Mouse (Mus musculus): Measurements from ENCODE around the gene Gpr146. TPM values are rescaled to one million over a fixed set of nuclear protein-coding genes. Genes with fewer than 3 reads are reported as not detected.
"Not testable (repeated sequence)": the region's sequence is repeated elsewhere in the genome, so short reads cannot be mapped to it uniquely, and the experiment has no call there.

Gene Gpr146
- total RNA-seq, 2 experiments from 2014 or later, result 8.8 to 10.2 TPM

- peak; percentile 94 to 97 for DNase-seq (ENCODE audit: low spot score in 2 of 2)
Observed at GRCm38 (mm10) chr5:139380385-139381248, 3.1 kb downstream of the Gpr146 start.

GRCm38 (mm10) chr5:139381586-139382513 lies 4.4 kb downstream of the Gpr146 start:
- DNase-seq (ENCODE audit: low spot score in 2 of 2), result no peak

DNA sequence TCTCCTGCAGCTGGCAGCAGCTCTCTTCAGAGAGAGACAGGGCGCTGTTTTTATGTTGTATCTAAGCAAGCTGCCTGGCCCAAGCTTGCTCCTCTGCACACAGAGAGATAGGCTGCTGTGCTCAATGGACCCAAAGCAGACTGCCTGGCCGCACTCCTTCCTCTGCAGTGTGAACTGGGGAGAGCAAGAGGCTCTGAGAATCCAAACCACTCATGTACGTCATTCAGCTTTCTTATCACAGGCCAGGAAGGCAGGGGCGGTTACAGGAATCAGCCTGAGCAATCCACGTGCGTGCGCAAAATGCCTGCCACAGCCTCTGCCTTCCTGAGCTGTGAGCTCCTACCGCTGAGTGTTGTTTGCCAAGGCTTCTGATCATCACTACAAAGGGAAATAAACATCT lies 5.3 kb downstream of the Gpr146 start:
- no peak for DNase-seq (ENCODE audit: low spot score in 2 of 2)

DNA sequence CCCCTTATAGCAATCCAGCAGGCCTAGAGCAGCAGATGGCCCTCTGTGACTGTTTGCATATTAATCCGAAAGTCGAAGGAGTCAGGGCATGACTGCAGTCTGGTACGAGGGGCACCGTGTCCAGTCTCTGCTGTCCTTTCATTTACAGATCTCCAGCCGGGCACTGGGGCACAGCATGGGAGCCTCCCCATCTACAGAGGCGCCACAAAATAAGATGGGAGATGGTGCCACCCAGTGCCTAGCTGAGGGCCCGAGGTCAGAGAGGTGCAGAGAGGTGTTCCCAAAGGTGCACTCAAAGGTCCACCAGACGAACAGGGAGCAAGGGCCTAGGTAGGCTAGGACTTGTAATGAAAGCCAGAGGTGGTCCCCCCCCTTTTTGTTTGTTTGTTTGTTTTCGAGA lies 5.7 kb downstream of the Gpr146 start:
- DNase-seq (ENCODE audit: low spot score in 2 of 2), result no peak

GRCm38 (mm10) chr5:139384531-139384930 lies 7.0 kb downstream of the Gpr146 start:
- DNase-seq (ENCODE audit: low spot score in 2 of 2), result no peak

- no peak for DNase-seq (ENCODE audit: low spot score in 2 of 2)
Observed at GRCm38 (mm10) chr5:139386047-139386446, 8.6 kb downstream of the Gpr146 start.

DNA sequence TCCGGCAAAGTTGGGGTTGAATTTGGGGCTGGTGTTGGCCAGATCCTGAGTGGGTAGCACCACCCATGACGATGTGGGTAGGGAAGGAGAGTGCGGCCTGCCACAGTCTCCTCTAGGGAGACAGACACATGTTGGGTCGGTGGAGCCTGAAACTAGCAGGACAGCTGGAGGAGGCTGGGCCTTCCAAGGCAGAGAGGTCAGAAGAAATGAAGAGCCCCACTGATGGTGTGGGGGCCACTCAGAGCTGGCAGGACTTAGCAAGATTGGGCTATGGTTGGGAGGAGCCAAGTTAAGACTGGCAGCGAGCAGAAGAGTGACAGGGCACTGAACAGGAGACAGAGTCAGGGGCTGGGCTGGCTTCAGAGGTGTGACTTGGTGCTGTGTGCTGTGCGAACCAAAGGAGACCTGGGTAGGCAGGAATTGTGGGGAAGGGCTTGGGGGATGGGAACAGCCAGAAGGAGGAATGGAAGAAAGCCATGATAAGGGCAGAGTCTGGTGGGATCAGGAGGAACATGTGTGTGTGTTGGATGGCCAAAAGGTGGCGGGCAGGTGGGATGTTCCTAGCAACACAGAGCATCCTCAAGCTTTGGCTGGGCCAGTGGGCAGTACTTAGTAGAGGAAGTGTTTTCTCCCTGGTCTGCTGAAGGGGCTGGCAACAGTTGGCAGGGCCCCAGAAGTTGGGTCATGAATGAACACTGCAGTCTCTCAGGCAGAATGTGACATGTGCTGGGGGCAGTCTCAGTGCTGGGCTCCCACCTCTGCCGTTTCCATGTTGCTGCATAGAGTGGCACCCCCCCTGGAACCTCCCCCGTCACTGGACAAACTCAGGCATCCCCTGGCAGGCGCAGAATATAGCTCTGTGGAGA lies 10.1 kb downstream of the Gpr146 start:
- peak in 1 of 2 experiments; percentile 51 for DNase-seq (ENCODE audit: low spot score in 2 of 2)

DNA sequence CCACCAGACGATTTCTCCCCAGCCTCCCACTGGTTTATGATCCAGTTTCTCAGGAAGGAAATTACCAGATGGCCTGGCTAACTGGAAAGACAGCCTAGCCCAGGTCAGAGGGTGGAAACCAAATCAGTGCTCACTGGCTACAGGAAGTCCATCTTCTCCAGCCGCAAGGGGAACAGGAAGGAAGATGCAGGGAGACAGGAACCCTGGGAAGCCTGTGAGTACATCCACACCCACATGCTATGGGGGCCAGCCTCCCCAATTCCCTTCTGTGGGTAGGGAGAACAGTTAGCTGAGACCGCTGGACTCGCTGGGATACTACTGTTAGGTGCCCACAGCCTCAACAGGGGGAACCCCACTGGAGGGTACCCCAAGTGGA lies 10.7 kb downstream of the Gpr146 start:
- no peak for DNase-seq (ENCODE audit: low spot score in 2 of 2)

DNA sequence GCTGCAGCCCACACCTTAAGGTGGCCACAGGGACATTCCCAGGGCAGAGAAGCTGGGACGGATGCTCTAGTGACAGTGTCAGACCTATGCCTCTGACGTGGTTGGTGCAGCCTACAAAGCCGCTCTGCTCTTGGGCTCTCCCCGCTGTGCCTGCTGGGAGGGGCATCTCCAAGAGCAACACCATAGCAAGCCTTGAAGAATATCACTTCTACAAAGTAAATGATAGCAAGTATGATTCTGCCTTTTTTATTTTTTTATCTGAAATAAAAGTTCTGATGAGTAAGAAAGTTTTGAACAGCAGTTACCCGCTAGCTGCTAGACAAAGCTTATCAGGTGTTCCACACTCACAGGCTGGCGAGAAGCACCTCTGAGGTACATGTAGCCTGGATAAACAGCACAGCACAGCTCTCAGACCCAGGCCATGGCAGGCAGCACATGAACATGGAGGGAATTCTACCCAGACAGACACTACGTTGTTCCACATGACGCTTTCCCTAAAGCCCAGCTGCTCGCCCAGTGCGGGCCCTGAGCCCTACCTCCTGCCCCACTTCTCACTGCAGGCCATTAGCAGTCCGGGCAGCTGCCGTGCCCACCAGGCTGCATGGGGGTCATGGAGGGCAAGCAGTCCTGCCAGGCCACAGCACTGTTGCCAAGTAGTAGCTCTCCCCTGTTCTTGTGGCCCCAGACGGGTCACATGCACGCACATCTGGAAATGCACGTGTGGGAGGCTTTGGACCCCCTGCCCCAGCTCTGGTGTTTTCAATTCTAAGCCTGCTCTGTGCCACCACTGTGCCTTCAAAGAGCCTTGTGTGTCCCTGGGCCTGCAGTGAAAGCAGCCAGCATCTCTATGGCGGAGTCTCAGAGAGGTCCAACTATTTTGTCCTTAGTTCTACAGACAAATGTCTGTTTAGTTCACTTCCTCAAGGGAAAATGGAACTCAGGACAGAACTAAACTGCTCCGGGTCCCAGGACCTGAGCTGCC lies 11.5 kb downstream of the Gpr146 start:
- DNase-seq (ENCODE audit: low spot score in 2 of 2), result peak in 1 of 2 experiments; percentile 59

GRCm38 (mm10) chr5:139389676-139390061 lies 12.2 kb downstream of the Gpr146 start:
- DNase-seq (ENCODE audit: low spot score in 2 of 2), result peak; percentile 43 to 66

DNA sequence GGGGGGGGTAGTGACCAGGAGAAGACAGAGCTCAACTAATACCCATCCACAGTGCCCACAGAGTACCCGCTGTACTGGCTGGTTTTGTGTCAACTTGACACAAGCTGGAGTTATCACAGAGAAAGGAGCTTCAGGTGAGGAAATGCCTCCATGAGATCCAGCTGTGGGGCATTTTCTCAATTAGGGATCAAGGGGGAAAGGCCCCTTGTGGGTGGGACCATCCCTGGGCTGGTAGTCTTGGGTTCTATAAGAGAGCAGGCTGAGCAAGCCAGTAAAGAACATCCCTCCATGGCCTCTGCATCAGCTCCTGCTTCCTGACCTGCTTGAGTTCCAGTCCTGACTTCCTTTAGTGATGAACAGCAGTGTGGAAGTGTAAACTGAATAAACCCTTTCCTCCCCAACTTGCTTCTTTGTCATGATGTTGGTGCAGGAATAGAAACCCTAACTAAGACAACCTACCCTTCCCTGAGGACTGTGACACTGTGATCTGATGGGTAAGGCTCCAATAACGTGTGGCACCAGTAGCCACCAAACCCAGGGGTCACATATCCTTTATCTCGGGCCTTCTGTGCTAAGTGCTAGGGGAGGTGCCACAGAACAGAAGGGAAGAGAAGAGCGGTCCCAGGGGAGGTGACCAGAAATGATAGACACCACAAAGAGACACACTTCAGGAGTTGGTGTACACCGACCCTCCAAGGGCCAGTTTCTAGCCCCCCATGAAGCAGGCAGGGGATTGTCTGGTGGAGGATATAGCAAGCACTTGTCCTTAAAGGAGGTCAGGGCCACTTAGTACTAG lies 13.0 kb downstream of the Gpr146 start:
- not testable (repeated sequence) for DNase-seq (ENCODE audit: low spot score in 2 of 2)

DNA sequence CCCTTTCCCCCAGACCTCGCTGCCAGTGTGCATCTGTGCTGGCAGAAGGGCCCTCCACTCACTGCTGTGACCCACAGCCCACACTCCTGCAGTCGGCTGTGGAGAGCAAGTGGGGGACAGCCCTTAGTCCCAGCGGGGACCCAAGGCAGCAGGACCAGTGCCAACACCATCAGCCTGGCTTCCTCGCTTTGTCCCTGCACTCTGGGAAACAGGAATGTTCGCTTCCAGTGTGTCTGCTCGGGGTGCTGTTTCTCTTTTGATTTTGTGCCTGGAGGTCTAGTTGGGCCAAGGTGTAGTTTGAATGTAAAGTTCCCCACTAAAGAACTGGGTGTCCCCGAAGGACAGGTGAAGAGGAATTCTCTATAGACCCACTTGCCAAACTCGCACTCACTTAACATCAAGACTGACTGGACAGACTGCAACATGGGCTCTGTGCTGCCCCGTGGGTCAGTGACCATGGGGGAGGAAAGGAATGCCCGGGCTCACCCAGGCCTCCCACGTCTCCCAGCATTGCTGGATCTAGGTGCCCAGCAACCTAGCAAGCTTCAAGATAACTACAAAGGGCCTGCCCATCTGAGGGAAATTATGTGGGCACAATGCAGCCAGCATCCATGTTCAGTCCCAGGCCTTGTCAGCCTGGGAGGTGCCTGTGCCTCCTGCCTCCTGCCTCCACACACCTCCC lies 14.0 kb downstream of the Gpr146 start:
- DNase-seq (ENCODE audit: low spot score in 2 of 2), result no peak

DNA sequence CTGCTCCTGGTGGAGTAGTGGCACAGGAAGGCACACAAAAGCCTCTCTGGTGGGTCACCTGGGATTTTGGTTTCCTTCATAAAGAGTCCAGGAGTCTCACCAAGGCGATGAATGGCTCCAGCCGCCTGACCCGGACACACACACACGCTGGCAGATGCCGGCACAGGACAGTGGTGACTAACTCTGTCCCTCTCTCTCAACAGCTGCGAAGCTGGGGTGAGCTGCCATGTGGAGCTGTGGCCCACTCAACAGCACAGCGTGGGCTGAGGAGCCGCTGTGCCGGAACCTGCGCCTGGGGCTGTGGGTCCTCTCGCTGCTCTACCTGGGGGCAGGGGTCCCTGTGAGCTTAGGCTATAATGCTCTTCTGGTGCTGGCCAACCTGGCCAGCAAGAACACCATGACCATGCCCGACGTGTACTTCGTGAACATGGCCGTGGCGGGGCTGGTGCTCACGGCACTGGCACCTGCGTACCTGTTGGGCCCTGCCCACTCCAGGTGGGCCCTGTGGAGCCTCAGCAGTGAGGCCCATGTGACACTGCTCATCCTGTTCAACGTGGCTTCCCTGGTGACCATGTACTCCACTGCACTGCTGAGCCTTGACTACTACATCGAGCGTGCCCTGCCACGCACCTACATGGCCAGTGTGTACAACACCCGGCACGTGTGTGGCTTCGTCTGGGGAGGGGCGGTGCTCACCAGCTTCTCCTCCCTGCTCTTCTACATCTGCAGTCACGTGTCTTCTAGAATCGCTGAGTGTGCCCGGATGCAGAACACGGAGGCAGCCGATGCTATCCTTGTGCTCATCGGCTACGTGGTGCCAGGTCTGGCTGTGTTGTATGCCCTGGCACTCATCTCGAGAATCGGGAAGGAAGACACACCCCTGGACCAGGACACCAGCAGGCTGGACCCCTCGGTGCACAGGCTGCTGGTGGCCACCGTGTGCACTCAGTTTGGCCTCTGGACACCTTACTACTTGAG lies 15.0 kb downstream of the Gpr146 start:
- DNase-seq (ENCODE audit: low spot score in 2 of 2), result no peak

DNA sequence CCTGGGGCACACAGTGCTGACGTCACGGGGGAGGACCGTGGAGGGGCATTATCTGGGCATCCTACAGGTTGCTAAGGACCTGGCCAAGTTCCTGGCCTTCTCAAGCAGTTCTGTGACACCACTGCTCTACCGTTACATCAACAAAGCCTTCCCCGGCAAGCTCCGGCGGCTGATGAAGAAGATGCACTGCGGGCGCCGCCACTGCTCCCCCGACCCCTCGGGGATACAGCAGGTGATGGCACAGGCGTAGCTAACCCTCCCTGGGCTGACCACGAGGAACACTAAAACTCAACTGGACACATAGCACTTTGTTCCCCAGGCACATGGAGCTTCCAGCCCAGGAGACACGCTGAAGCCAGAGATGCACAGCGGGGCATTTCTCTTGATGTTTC lies 15.7 kb downstream of the Gpr146 start:
- no peak for DNase-seq (ENCODE audit: low spot score in 2 of 2)

DNA sequence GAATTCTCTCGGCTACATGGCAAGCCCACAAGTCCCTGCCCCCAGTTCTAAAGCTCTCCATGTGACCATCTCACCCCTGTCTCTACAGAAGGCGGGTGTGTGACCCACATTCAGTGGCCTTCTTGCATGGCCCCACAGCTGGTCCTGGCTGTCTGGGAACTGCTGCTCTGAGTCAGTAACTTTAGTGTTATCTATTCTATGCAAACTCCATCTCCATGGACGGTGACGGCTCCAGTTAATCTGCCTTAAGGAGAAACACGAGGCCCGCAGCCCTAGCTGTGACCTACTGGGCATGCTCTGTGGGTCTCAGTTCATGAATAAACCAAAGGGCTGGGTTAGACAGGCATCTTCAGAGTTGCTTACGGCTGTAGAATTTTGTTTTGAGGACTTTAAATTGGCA lies 16.9 kb downstream of the Gpr146 start:
- DNase-seq (ENCODE audit: low spot score in 2 of 2), result no peak

GRCm38 (mm10) chr5:139395528-139395927 lies 18.0 kb downstream of the Gpr146 start:
- DNase-seq (ENCODE audit: low spot score in 2 of 2), result no peak

DNA sequence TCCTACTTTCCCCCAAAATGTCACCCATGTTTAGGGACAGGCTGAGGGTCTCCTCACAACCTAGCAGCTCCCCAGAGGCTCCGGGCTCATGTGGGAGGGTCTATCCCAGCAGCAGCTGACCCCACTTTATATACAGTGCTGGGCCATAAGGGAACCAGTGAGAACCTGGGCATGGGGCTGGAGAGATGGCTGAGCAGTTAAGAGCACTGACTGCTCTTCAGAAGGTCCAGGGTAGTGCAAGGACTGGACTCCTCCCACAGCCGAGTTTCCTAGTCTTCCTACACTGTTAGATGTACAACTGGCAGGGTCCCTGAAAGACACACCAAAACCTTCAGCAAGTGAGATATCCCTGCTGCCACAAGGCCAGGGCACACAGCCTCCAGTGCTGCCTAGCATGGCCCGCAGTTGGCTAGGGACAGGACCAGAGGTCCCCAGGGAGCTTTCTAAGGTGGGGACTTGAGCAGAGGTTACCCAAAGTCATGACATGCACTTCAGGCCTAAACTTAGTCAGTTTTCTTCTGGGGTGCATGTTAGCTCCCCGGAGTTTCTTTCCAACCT lies 19.9 kb downstream of the Gpr146 start:
- DNase-seq (ENCODE audit: low spot score in 2 of 2), result no peak
